Mouse (Mus musculus): Measurements from ENCODE around the gene Spock1. TPM values are rescaled to one million over a fixed set of nuclear protein-coding genes. Genes with fewer than 3 reads are reported as not detected.
A peak's percentile ranks its signal among the peaks of the same experiment; 100 is the strongest.
"Not testable (repeated sequence)": the region's sequence is repeated elsewhere in the genome, so short reads cannot be mapped to it uniquely, and the experiment has no call there.

Spock1 gene
- polyA plus RNA-seq, 1 experiment from 2014 or later: not detected

- Histone ChIP-seq H3K4me1 (ENCODE audit: insufficient read depth) (no peaks in the 10 kb centered on the region), H3K9ac (no peak overlapping the region), H3K4me3 (ENCODE audit: low read depth, low read length) (no peak overlapping the region), H3K27ac (ENCODE audit: low read depth) (no peak overlapping the region), H3K27me3 (ENCODE audit: insufficient read depth, low read length) (no peaks in the 10 kb centered on the region), H3K4me2 (no peak overlapping the region), H3K9me3 (ENCODE audit: low read depth, low read length) (no peaks in the 10 kb centered on the region), H3K36me3 (ENCODE audit: insufficient read depth) (no peaks in the 10 kb centered on the region)
- 29% methylated on average over 6 of the region's 6 CpGs for WGBS
- DNase-seq (peak; percentile 68), ATAC-seq (ENCODE audit: insufficient read depth) (no peak)
- peak; percentile 64 for TF ChIP-seq CTCF (IDR thresholded peaks at IDR 0.05; ENCODE audit: low read depth)
Measured at GRCm38 (mm10) chr13:57476700-57477099, 431.4 kb downstream of the Spock1 start.

- no peak for DNase-seq
- Histone ChIP-seq H3K9me3 (ENCODE audit: low read depth, low read length) (no peaks in the 10 kb centered on the region), H3K36me3 (ENCODE audit: insufficient read depth) (no peaks in the 10 kb centered on the region), H3K9ac (no peak overlapping the region), H3K27me3 (ENCODE audit: insufficient read depth, low read length) (no peaks in the 10 kb centered on the region), H3K4me1 (ENCODE audit: insufficient read depth) (no peaks in the 10 kb centered on the region), H3K4me3 (ENCODE audit: low read depth, low read length) (no peak overlapping the region), H3K4me2 (no peak overlapping the region), H3K27ac (ENCODE audit: low read depth) (no peak overlapping the region)
- WGBS: 58% methylated on average over 2 of the region's 2 CpGs
- ATAC-seq (ENCODE audit: insufficient read depth): no peak
- no peak for TF ChIP-seq CTCF (IDR thresholded peaks at IDR 0.05; ENCODE audit: low read depth)
Measured at GRCm38 (mm10) chr13:57474068-57474467, 434.1 kb downstream of the Spock1 start.

DNA sequence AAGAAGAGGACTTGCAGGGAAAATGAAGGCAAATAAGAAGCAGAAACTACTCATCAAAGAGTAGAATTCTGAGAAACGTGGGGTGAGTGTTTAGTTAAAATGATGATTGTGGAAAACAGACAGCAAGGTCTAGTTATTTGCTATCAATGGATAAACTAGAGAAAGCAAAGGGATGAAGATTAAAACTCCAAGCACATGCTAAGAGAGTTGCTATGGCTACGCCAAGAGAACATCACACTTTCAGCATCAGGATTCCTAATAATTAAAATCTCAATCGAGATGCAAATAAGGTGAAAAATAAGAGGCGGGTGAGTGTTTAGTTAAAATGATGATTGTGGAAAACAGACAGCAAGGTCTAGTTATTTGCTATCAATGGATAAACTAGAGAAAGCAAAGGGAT is 437.2 kb downstream of the Spock1 start:
- not testable (repeated sequence) for H3K9me3 ChIP-seq (ENCODE audit: low read depth, low read length); ATAC-seq (ENCODE audit: insufficient read depth); H3K36me3 ChIP-seq (ENCODE audit: insufficient read depth); DNase-seq; H3K4me3 ChIP-seq (ENCODE audit: low read depth, low read length); H3K9ac ChIP-seq; H3K4me2 ChIP-seq; H3K27ac ChIP-seq (ENCODE audit: low read depth); H3K4me1 ChIP-seq (ENCODE audit: insufficient read depth); H3K27me3 ChIP-seq (ENCODE audit: insufficient read depth, low read length)
- 75% methylated on average over 3 of the region's 4 CpGs for WGBS

DNA sequence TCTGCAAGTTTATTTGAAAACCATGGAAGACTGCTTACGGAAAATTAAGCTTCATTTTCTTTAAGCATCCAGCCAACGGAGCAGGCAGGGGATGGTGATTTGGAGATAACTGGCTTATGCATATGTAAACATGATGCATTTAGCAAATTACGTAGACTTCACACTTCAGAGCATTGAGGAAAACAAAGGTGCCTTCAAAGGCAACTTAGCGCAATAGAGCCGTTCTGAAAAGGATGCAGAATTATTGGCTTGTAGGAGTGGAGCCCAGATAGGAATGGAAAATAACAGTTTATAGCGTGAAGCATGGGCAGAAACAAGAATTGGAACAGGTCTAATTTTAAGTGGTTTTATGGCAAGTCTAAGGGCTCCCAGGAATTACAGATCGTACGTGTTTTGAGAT is 448.2 kb downstream of the Spock1 start:
- Histone ChIP-seq H3K4me2 (no peak overlapping the region), H3K9me3 (ENCODE audit: low read depth, low read length) (no peaks in the 10 kb centered on the region; the same call in 1 of the 2 replicates), H3K36me3 (ENCODE audit: insufficient read depth) (no peaks in the 10 kb centered on the region), H3K27ac (ENCODE audit: low read depth) (no peak overlapping the region), H3K4me3 (ENCODE audit: low read depth, low read length) (no peak overlapping the region), H3K4me1 (ENCODE audit: insufficient read depth) (no peaks in the 10 kb centered on the region), H3K9ac (no peak overlapping the region), H3K27me3 (ENCODE audit: insufficient read depth, low read length) (no peaks in the 10 kb centered on the region)
- 79% methylated on average over 8 of the region's 8 CpGs for WGBS
- no peak for TF ChIP-seq CTCF (IDR thresholded peaks at IDR 0.05; ENCODE audit: low read depth)
- ATAC-seq (ENCODE audit: insufficient read depth) (no peak), DNase-seq (no peak)

DNA sequence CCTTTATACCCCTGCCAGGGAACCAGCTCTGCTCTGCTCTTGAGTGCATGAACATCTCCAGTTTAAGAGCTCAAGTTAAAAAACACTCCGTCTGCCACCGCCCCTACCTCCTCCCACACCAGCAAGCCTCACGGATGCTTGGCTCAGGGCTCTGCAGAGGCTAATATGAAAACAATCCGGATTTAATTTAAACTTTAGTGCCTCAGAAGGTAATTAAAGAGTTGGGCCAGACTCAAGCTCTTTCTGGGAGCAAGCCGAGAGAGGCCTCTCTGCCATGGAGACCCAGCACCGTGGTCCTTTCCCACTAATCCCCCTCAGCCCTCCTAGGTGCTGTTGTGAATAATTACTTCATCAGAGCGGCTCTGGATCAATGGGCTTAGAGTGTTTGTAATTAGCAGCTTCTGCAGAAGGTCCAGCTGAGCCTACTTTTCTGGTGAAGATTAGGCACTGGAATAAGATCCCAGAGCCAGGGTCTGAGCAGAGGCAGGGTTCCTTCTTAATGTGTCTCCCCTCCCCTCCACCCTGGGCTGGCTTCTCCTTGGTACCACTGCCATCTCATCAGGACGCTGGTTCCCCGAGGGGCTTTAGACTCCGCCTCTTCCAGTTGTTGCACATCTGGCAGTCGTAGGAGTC is 457.8 kb downstream of the Spock1 start:
- no peaks in the 10 kb centered on the region for H3K9me3 ChIP-seq (ENCODE audit: low read depth, low read length)
- H3K4me1 ChIP-seq (ENCODE audit: insufficient read depth): no peaks in the 10 kb centered on the region
- H3K36me3 ChIP-seq (ENCODE audit: insufficient read depth): no peaks in the 10 kb centered on the region
- ATAC-seq (ENCODE audit: insufficient read depth): no peak
- H3K4me2 ChIP-seq: no peak overlapping the region
- no peak overlapping the region for H3K27ac ChIP-seq (ENCODE audit: low read depth)
- WGBS: 31% methylated on average over 11 of the region's 11 CpGs
- DNase-seq: no peak
- TF ChIP-seq CTCF (IDR thresholded peaks at IDR 0.05; ENCODE audit: low read depth): no peak
- H3K27me3 ChIP-seq (ENCODE audit: insufficient read depth, low read length): no peaks in the 10 kb centered on the region
- no peak overlapping the region for H3K9ac ChIP-seq
- no peak overlapping the region for H3K4me3 ChIP-seq (ENCODE audit: low read depth, low read length)

DNA sequence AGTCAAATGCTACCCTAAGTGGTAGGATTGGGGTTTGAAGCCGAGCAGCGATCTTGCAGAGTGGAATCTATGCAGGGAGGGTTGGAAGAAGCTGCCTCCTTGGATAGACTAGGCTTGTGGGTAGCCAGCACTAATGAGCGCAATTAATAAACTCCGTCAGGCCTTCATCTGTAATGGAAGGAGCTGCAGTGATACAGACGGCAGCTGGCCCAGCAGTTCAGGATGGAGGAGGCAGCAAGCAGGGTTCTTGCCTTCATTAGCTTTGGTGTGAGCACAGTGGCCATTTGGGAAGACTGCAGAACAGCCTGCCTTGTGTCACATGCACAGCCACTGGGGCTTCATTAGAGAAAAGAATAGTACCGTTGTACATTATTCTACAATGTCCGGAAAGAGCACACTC is 459.2 kb downstream of the Spock1 start:
- no peak for TF ChIP-seq CTCF (IDR thresholded peaks at IDR 0.05; ENCODE audit: low read depth)
- no peak overlapping the region for H3K9ac ChIP-seq
- no peaks in the 10 kb centered on the region for H3K27me3 ChIP-seq (ENCODE audit: insufficient read depth, low read length)
- ATAC-seq (ENCODE audit: insufficient read depth) (no peak), DNase-seq (no peak)
- no peak overlapping the region for H3K27ac ChIP-seq (ENCODE audit: low read depth)
- no peak overlapping the region for H3K4me2 ChIP-seq
- 80% methylated on average over 7 of the region's 7 CpGs for WGBS
- H3K9me3 ChIP-seq (ENCODE audit: low read depth, low read length): no peaks in the 10 kb centered on the region
- H3K4me1 ChIP-seq (ENCODE audit: insufficient read depth): no peaks in the 10 kb centered on the region
- no peaks in the 10 kb centered on the region for H3K36me3 ChIP-seq (ENCODE audit: insufficient read depth)
- no peak overlapping the region for H3K4me3 ChIP-seq (ENCODE audit: low read depth, low read length)

DNA sequence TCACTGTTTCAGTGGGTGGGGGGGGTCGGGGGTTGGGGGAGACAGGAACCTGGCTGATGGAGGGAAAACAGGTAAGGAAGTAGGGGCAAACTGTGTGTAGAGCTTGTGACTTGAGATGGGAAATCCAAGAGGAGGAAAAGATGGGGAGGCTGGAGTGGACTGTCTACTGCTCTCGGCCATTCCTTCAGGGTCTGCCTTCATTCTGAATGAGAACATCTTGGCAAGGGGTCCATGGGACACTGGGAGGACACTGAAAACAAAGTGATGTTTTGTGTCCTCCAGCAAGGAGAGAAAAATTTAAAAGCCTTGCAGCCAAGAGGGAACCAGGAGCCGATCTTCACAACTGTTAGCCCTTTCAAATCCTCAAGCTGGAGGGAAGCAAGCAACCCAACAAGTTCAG is 463.2 kb downstream of the Spock1 start:
- no peaks in the 10 kb centered on the region for H3K27me3 ChIP-seq (ENCODE audit: insufficient read depth, low read length)
- WGBS: 76% methylated on average over 3 of the region's 3 CpGs
- no peak for TF ChIP-seq CTCF (IDR thresholded peaks at IDR 0.05; ENCODE audit: low read depth)
- H3K27ac ChIP-seq (ENCODE audit: low read depth): no peak overlapping the region
- no peaks in the 10 kb centered on the region for H3K36me3 ChIP-seq (ENCODE audit: insufficient read depth)
- no peak overlapping the region for H3K4me2 ChIP-seq
- no peaks in the 10 kb centered on the region for H3K4me1 ChIP-seq (ENCODE audit: insufficient read depth)
- H3K4me3 ChIP-seq (ENCODE audit: low read depth, low read length): no peak overlapping the region
- ATAC-seq (ENCODE audit: insufficient read depth): no peak
- H3K9me3 ChIP-seq (ENCODE audit: low read depth, low read length): no peaks in the 10 kb centered on the region
- H3K9ac ChIP-seq: no peak overlapping the region
- DNase-seq: no peak

GRCm38 (mm10) chr13:57440111-57440510 is 468.0 kb downstream of the Spock1 start:
- Histone ChIP-seq H3K36me3 (ENCODE audit: insufficient read depth) (no peaks in the 10 kb centered on the region), H3K9ac (no peak overlapping the region)
- 74% methylated on average over 7 of the region's 7 CpGs for WGBS

More at GRCm38 (mm10) chr13:57440111-57440510, 468.0 kb downstream of the Spock1 start:
- Histone ChIP-seq H3K4me1 (ENCODE audit: insufficient read depth) (no peaks in the 10 kb centered on the region), H3K27me3 (ENCODE audit: insufficient read depth, low read length) (no peaks in the 10 kb centered on the region), H3K9me3 (ENCODE audit: low read depth, low read length) (no peaks in the 10 kb centered on the region), H3K4me3 (ENCODE audit: low read depth, low read length) (no peak overlapping the region), H3K27ac (ENCODE audit: low read depth) (no peak overlapping the region), H3K4me2 (no peak overlapping the region)
- TF ChIP-seq CTCF (IDR thresholded peaks at IDR 0.05; ENCODE audit: low read depth): no peak
- ATAC-seq (ENCODE audit: insufficient read depth): no peak
- DNase-seq: no peak
